Mouse (Mus musculus): Measurements from ENCODE around the gene Spef2. TPM values are rescaled to one million over a fixed set of nuclear protein-coding genes. Genes with fewer than 3 reads are reported as not detected.

Spef2 gene
- polyA plus RNA-seq, 1 experiment: 0.48 TPM

DNA sequence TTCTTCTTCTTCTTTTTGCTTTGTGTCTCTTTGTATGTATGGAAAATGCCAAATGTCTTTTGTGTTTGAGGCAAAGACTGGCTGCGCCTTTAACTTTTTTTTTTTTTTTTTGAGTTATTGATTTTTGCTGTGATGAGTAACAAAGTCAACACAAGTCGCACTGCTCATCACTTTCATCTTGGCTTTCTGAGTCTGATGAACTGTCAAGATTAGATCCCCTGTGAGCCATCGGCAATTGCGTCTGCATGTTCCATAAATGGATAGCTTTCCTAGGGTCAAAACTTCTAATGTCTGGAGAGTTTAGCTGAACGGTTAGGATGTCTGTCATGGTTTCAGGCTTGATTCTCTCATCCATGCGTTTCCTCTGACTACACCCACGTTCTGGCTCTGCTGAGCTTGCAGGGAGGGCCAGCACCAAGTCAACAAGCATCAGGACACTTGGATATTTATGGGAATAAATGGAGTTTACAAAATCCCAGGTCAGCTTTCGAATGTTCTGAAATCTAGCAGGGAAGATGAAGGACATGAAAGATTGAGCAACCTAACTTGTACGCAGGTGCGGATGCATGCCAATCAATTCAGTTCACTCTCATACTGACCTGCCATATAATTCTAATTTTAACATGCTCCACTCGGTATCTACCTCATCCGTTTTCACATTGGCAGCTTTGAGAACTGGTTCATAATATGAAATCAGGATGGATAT is 149.1 kb downstream of the Spef2 start:
- Histone ChIP-seq H3K27ac (ENCODE audit: insufficient read depth, low read length) (no peak overlapping the region), H3K4me3 (ENCODE audit: insufficient read depth, low read length) (no peak overlapping the region), H3K4me1 (ENCODE audit: control insufficient read depth, insufficient read depth, low read length) (no peaks in the 10 kb centered on the region)
- TF ChIP-seq POLR2A (IDR thresholded peaks at IDR 0.05; ENCODE audit: extremely low read depth, insufficient read depth, low read length): no peak
- TF ChIP-seq CTCF (IDR thresholded peaks at IDR 0.05; ENCODE audit: extremely low read depth, insufficient read depth, low read length): no peak

DNA sequence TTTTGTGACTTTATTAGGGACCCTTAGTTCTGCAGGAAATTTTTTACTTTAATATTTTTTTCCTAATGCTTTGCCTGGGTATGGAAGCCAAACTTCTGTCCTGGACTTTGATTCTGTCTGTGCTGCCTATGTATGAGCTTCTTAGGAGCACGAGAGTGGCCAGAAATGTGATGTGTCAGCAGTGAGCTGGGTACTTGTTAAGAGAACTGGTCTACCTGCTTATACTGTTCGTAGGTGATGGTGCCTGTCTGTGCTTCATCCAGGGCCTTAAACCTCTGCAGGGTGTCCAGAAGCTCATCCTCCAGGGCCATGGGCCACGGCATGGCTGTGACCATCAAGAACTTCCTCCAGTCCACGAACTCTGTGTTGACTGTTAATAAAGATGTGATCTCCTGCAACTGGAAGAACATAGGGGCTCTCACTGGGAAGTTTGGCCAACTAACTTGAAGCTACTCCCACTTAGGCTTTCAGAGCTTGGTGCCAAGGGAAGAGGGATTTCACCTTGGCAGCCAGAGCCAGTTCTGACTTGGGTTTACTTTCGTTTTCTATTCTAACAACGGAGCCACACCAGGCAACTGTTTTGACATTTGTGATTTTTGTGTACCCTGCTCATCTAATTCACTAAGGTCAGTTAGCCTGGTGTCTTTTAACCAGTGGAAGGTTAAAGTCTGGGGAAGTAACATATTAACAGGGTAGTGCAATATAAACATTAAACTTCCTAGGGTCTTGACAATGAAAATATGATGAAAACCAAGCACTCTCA is 152.2 kb downstream of the Spef2 start:
- H3K4me3 ChIP-seq (ENCODE audit: insufficient read depth, low read length): no peak overlapping the region
- no peaks in the 10 kb centered on the region for H3K4me1 ChIP-seq (ENCODE audit: control insufficient read depth, insufficient read depth, low read length)
- H3K27ac ChIP-seq (ENCODE audit: insufficient read depth, low read length): no peak overlapping the region
- no peak for TF ChIP-seq POLR2A (IDR thresholded peaks at IDR 0.05; ENCODE audit: extremely low read depth, insufficient read depth, low read length)
- no peak for TF ChIP-seq CTCF (IDR thresholded peaks at IDR 0.05; ENCODE audit: extremely low read depth, insufficient read depth, low read length)

DNA sequence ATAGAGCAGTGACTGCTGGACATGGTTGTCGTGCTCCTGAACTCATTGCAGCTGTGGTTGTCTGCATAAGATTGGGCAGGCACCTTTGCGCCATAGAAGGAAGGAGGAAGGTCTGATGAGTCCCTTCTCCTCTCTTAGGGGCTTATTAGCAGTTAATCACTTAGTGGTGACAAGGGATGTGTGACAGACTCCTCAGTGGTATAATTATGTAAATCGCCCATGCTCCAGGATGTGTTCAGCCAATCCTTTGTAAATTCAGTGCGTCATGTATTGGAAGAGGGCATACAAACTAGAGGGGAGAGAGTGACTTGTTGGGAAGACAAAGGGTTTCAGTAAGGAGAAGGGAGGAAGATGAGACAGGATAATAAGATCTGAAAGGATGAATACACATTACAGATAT is 158.7 kb downstream of the Spef2 start:
- H3K4me3 ChIP-seq (ENCODE audit: insufficient read depth, low read length): no peak overlapping the region
- TF ChIP-seq POLR2A (IDR thresholded peaks at IDR 0.05; ENCODE audit: extremely low read depth, insufficient read depth, low read length): no peak
- no peak overlapping the region for H3K27ac ChIP-seq (ENCODE audit: insufficient read depth, low read length)
- no peaks in the 10 kb centered on the region for H3K4me1 ChIP-seq (ENCODE audit: control insufficient read depth, insufficient read depth, low read length)

DNA sequence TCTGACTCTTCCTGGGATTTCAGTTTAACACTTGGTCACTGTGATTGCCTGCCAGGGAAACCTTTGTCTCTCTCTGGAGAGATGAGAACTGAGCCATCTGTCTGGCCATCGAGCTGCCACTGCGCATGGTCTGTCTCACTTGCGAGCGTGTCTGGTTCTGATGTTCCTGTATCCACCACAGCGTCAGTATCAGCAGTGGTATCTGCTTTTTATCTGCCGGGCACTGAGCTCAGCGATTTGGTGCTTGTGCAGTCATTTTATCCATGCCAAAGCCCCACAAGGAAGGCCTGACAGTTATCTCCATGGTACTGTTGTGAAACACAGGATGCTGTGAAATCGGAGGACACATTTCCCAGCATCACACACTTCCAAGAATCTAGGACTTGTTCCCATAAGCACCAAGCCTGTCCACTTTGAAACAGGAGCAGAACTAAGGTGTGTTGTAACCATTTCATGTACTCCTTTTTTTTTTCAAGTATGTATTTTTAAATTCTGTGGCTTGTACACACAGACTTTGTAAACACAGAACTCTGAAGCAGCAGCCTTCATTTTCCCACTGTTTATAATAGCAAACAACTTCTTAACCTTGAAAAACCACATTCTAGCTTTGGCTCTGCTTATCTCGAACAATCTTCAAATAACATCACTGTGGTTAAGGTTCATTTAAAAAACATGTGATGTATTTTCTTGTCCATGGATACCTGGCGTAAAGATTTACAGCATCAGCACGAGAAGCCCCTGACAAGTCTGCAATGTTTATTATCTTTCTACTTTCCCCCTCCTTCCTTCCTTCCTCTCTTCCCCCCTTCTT is 168.0 kb downstream of the Spef2 start:
- no peak for TF ChIP-seq CTCF (IDR thresholded peaks at IDR 0.05; ENCODE audit: extremely low read depth, insufficient read depth, low read length)
- no peak for TF ChIP-seq POLR2A (IDR thresholded peaks at IDR 0.05; ENCODE audit: extremely low read depth, insufficient read depth, low read length)
- no peaks in the 10 kb centered on the region for H3K4me1 ChIP-seq (ENCODE audit: control insufficient read depth, insufficient read depth, low read length)
- H3K27ac ChIP-seq (ENCODE audit: insufficient read depth, low read length): no peak overlapping the region
- H3K4me3 ChIP-seq (ENCODE audit: insufficient read depth, low read length): no peak overlapping the region

DNA sequence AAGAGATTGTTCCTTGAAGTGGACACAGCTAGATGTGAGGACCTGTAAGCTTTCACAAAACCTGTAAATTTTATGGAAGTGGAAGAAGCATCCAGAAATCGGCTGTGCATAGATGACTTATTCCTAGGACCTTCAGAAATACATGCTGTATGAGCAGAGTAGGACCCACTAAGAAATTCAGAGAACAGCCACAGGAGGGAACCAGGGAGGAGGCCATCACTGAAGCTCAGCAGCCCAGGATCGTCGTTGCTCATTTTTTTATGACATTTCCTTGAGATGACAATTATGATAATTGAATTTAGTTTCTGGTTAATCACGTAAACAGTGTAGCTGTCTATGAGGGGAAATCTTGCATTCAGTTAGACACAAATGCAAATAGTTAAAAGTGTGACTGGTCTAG is 171.4 kb downstream of the Spef2 start:
- Histone ChIP-seq H3K4me1 (ENCODE audit: control insufficient read depth, insufficient read depth, low read length) (no peaks in the 10 kb centered on the region), H3K27ac (ENCODE audit: insufficient read depth, low read length) (no peak overlapping the region), H3K4me3 (ENCODE audit: insufficient read depth, low read length) (no peak overlapping the region)
- no peak for TF ChIP-seq CTCF (IDR thresholded peaks at IDR 0.05; ENCODE audit: extremely low read depth, insufficient read depth, low read length)
- no peak for TF ChIP-seq POLR2A (IDR thresholded peaks at IDR 0.05; ENCODE audit: extremely low read depth, insufficient read depth, low read length)

DNA sequence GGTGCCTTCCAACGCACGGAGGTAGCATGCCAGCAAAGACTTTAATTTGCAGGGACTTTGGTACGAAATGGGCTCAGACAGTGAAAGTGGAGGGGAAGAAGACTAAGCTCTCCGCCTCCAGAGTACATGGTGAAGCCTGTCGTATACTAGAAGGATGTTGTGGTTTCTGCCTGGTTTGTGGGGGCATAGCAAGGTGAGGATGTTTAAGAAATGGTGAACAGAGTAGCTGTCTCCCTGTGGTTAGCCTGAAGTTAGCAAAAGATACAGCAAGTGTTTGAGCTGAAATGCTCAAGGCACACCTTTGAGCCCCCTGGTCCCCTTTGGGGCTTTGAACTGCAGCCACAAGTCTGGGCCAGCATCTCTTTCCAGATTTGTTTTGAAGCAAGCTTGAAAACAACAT is 173.9 kb downstream of the Spef2 start:
- Histone ChIP-seq H3K4me3 (ENCODE audit: insufficient read depth, low read length) (no peak overlapping the region), H3K4me1 (ENCODE audit: control insufficient read depth, insufficient read depth, low read length) (no peaks in the 10 kb centered on the region), H3K27ac (ENCODE audit: insufficient read depth, low read length) (no peak overlapping the region)
- TF ChIP-seq CTCF (IDR thresholded peaks at IDR 0.05; ENCODE audit: extremely low read depth, insufficient read depth, low read length) (no peak), POLR2A (IDR thresholded peaks at IDR 0.05; ENCODE audit: extremely low read depth, insufficient read depth, low read length) (no peak)

DNA sequence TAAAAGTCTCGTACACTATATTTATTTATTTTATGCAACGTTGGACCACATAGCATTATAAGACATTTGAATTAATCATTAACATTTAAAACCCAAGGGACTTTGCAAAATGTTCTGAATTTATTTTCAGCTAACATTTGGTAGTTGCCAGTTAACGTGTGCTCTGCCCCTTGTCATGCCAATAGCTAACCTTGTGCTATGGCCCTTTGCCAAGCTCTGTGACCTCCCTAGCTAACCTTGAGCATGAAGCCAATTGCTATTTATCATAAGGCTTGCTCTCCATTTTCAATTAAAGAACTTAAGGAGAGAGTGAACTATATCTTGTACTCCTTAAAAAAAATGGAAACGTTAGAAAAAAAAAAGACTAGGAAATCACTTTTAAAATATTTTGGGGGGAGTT is 175.3 kb downstream of the Spef2 start:
- Histone ChIP-seq H3K27ac (ENCODE audit: insufficient read depth, low read length) (no peak overlapping the region), H3K4me3 (ENCODE audit: insufficient read depth, low read length) (no peak overlapping the region), H3K4me1 (ENCODE audit: control insufficient read depth, insufficient read depth, low read length) (no peaks in the 10 kb centered on the region)
- TF ChIP-seq POLR2A (IDR thresholded peaks at IDR 0.05; ENCODE audit: extremely low read depth, insufficient read depth, low read length) (no peak), CTCF (IDR thresholded peaks at IDR 0.05; ENCODE audit: extremely low read depth, insufficient read depth, low read length) (no peak)

DNA sequence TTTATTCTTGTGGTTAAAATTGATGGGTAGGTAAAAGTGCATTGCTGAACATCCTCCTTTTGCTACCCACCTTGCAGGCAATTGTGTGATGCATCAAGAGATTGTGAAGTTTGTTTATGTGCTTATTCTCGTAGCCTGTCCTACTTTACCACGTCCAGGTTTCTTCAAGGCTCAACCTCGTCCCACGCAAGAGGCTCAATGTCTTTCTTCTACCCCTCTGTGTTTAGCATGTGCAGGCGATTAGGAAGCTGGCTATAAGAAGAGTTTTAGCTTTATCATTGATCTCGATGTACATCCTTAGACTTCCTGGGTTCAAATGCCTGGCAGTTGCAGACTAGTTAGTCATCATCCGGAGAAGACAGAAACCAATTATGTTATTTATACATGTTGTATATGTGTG is 176.0 kb downstream of the Spef2 start:
- Histone ChIP-seq H3K4me3 (ENCODE audit: insufficient read depth, low read length) (no peak overlapping the region), H3K4me1 (ENCODE audit: control insufficient read depth, insufficient read depth, low read length) (no peaks in the 10 kb centered on the region), H3K27ac (ENCODE audit: insufficient read depth, low read length) (no peak overlapping the region)
- TF ChIP-seq CTCF (IDR thresholded peaks at IDR 0.05; ENCODE audit: extremely low read depth, insufficient read depth, low read length) (no peak), POLR2A (IDR thresholded peaks at IDR 0.05; ENCODE audit: extremely low read depth, insufficient read depth, low read length) (no peak)

DNA sequence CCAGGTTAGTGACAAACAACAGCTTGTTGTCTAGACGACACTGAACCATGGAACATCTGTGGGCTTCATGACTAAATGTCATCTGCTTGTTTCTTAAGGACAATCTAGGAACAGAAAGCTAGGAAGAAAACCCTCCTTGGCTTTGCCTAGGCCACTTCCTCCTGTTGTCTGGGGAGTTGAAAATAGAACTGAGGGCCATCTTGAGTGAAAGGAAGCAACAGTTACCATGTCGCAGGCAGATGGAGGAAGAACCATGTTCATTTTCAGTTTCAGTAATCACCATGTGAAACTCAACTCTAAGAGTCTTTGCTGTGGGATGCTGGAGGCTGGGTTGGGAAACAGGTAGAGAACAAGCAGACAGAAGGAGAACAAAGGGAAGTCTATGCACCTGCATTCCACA is 176.8 kb downstream of the Spef2 start:
- Histone ChIP-seq H3K27ac (ENCODE audit: insufficient read depth, low read length) (no peak overlapping the region), H3K4me3 (ENCODE audit: insufficient read depth, low read length) (no peak overlapping the region), H3K4me1 (ENCODE audit: control insufficient read depth, insufficient read depth, low read length) (no peaks in the 10 kb centered on the region)
- TF ChIP-seq CTCF (IDR thresholded peaks at IDR 0.05; ENCODE audit: extremely low read depth, insufficient read depth, low read length): no peak
- no peak for TF ChIP-seq POLR2A (IDR thresholded peaks at IDR 0.05; ENCODE audit: extremely low read depth, insufficient read depth, low read length)
